In genomic region chr5:24685366-24686093, GRCm38 (mm10) we compare ENCODE assay signal across 8 mouse cellular contexts. TPM values are rescaled to one million over a fixed set of nuclear protein-coding genes. Genes with fewer than 3 reads are reported as not detected.
A peak's percentile ranks its signal among the peaks of the same experiment; 100 is the strongest.
DNase-seq lines count a peak whose midpoint lies in the region; ATAC-seq and TF ChIP-seq lines count a peak whose summit lies in the region.

Nub1 (plus strand) TSS chr5:24685532.

- H3K9me3 ChIP-seq in hindbrain, embryonic 13.5 days: no peaks in the 10 kb centered on the region

- peak within 1 kb of the TSS; percentile 94 for H3K27ac ChIP-seq in hindbrain, embryonic 13.5 days

- H3K9ac ChIP-seq in hindbrain, embryonic 13.5 days: peak within 1 kb of the TSS; percentile 91

- peaks cover 12% of the 10 kb centered on the region for H3K36me3 ChIP-seq in hindbrain, embryonic 13.5 days

- in situ Hi-C loops in Patski (cut with MboI; ENCODE audit: low pct_unique_long_range_greater_than_20kb): no loop called here

- WGBS in hindbrain, embryonic 13.5 days: 2% methylated on average over 53 of the region's 53 CpGs

- H3K4me1 ChIP-seq in hindbrain, embryonic 13.5 days (replicated peaks): peaks cover 21% of the 10 kb centered on the region

- POLR2A ChIA-PET in Patski (lab: Charles Lee): interaction anchor here (0.6 to 0.9 kb wide), 4 partner anchors 9 to 322 kb away, joined by 3 to 4 read pairs (median 3); no protein-coding TSS in a partner anchor

- DNase-seq in Patski (ENCODE audit: low read depth, low spot score): peak; percentile 99
- DNase-seq in cerebellum, postnatal 14 days: peak; percentile 99 to 100
- DNase-seq in frontal cortex, postnatal 14 days (ENCODE audit: low spot score in 2 of 2): peak; percentile 94 to 95
- DNase-seq in layer of hippocampus, postnatal 25 days (ENCODE audit: extremely low spot score in 1 of 2, low spot score in 1 of 2): peak; percentile 86 to 90
- peak; percentile 99 for DNase-seq in lung, postnatal 25 days (ENCODE audit: low spot score)
- DNase-seq in retina, embryonic 14.5 days (ENCODE audit: low spot score): peak; percentile 99
- DNase-seq in thymus, postnatal 4 days: peak; percentile 99

- H3K27me3 ChIP-seq in Patski: no peaks in the 10 kb centered on the region
- H3K27me3 ChIP-seq in hindbrain, embryonic 13.5 days: no peaks in the 10 kb centered on the region

- CTCF ChIA-PET in Patski (lab: Charles Lee): interaction anchor here (0.6 to 1.6 kb wide), 3 partner anchors 64 to 298 kb away, joined by 3 to 4 read pairs (median 3); no protein-coding TSS in a partner anchor

- TF ChIP-seq CTCF in Patski (IDR thresholded peaks at IDR 0.05): peak; percentile 55

- peak within 1 kb of the TSS; percentile 82 for H3K4me3 ChIP-seq in hindbrain, embryonic 13.5 days

- H3K4me2 ChIP-seq in hindbrain, embryonic 13.5 days: peak within 1 kb of the TSS; percentile 62

- ATAC-seq in Patski: peak; percentile 91
- ATAC-seq in hindbrain, embryonic 13.5 days (ENCODE audit: low FRiP score): peak; percentile 98

RNA-seq across cellular contexts. Expression of gene Nub1, which starts in this region (rescaled TPM):
- 85.2 TPM for polyA plus RNA-seq in Patski (2021)
- 45.5 and 45.6 TPM in 2 replicates for polyA plus RNA-seq in hindbrain, embryonic 13.5 days (2015; fragmentation: Nextera tagmentation; extraction: Ambion mirVana)
- total RNA-seq in layer of hippocampus, postnatal 25 days (2021): 10 to 100 TPM; 65.8 to 70.7 TPM

Comparison
In these comparisons a context has a peak if more than half of its experiments do, and no peak if none do; other contexts are left out.
1. Peak in every context shown above with its lines: DNase-seq, ATAC-seq, H3K4me3 ChIP-seq and H3K27ac ChIP-seq.